Mouse (Mus musculus) adipocyte (in vitro differentiated cells): ENCODE results near the gene Mertk.
A peak's percentile ranks its signal among the peaks of the same experiment; 100 is the strongest.

ENCODE experiments used
- DNase-seq: peaks from one replicate; pipeline ENCODE4 v3.0.0-alpha.2; 2016; ENCODE audit warnings: low spot score

Gene Mertk

DNA sequence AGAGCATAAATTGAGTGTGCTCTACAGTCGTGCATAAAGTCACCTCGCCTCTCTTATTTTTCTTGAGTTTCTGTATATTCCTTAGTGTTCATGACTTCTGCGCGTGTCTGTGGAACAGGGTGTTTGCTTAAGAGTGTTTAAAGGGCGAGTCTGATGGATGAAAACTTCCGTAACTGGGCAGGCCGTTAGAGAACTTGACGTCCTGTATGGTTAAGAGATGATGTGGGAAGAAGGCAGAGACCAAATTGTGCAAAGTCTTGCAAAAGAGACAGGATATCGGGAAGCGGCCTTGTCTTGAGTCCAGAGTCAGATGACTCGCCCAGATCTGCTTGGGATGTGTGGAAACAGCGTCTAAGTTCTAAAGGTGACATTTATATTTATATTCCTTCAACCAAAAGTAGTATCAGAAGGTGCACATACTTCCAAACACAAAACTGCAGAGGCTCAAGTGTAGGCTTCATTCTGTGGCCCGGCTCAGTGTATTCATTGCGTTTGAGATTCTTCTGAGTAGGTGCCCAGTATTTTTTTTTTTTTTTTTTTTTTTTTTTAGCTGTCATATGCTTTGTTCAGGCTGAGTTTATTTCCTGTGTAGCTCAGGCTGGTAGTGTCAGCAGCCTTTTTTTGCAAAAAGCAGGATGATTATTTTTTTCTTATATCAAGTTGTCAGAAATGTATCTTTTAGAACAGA lies 120.3 kb downstream of the Mertk start:
- DNase-seq: peak; percentile 89

DNA sequence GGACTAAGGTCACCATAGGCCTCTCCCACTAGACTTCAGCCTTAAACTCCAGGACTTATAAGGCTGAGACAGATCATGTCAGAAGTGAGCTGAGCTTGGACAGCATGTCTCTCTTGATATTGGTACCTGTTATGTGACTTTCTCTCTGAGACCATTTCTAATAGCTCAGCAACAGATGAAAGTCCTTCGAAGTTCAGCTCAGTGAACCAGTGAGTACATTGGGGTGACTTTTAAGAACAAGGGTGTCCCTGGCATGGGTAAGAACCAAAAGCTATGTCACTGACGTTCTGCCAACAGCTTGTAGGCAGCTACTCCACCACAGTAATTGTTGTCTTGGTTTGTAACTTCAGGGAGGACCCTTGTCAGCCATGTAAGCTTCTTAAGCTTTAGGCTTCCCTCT lies 121.9 kb downstream of the Mertk start:
- peak; percentile 37 for DNase-seq

DNA sequence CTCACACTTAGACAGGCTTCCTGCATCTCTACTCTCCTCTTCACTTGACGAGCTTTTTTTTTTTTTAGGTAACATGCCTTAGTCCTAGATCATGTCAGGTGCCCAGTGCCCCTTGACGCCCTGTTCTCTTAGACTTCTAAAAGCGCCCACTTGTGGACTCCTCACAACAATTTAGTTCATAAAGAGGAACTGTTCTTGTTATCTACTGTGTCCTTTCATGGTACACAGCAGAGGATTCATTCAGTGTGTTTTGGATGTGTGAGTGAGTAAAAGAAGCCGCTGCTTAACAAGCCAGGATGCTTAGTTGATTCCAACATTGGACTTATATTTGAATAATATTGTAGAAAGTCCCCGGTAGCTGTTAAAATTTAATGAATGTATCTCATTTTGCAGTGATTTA lies 125.1 kb downstream of the Mertk start:
- no peak for DNase-seq

DNA sequence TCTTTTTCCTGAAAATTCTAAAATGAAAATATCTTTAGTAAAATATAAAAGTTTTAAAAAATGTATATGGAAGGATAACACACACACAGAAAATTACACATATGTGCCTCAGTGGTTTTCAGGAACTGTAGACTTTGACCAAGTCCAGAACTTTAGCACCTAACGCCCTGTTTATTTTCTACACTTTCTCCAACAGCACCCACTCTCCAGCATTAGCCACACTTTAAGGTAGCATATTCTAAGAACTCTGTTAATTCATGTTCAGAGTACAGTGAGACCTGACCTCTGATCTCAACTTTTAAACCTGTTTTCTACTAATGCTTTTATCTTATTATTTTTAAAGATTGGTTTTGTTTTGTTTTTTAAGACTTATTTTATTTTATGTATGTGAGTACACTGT lies 129.0 kb downstream of the Mertk start:
- no peak for DNase-seq

DNA sequence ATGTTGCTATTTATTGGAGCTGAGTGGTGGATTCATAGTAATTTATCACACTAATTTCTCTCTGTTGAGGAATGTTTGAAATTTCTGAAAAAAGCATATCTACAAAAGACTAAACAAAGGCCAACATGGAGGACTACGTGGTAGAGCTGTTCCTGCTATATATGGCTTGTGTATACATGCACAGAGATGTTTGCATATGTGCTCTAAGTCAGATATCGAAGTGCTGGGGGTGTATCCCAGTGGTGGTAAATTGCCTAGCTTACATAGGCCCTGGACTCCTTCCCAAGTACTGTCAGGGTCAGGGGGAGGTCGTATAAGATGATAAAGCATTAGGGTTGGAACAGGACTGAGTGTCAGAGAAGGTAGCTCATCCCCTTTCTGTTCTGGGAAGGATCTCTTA lies 133.9 kb downstream of the Mertk start:
- DNase-seq: no peak

DNA sequence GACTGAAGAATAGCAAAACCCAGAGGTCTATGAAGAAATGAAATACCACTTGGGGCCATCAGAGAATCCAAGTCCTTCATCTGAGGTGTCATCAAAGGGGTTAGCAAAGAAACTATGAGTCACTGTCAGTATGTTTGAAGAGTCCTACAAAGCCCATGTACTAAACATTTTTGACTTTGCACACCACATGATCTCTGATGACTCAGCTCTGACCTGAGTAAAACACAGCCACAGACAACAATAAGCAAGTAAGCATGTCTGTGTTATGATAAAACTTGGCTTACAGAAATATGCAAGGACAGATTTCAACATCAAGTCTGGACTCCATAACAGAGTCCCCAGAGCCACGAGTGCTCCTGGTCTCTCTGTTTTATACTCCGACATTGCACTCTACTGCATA lies 134.3 kb downstream of the Mertk start:
- peak; percentile 36 for DNase-seq

DNA sequence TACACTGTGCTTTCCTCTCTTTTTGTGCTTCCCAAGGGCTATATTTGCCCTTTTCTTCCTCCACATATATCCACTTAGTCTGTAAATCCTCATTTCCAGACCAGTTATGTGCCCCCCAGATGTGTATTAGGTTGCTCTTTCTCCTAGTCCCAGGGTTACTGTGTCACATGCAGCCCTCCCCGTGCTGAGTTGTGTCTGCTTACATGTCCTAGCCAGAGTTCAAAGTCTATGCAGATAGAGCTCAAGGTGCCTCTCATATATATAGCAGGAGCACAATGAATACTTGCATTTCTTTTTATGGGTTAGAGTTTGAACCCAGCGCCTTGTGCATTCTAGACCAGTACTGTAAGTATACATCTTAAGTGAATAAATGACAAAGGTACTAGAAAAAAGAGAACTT lies 134.7 kb downstream of the Mertk start:
- DNase-seq: no peak

DNA sequence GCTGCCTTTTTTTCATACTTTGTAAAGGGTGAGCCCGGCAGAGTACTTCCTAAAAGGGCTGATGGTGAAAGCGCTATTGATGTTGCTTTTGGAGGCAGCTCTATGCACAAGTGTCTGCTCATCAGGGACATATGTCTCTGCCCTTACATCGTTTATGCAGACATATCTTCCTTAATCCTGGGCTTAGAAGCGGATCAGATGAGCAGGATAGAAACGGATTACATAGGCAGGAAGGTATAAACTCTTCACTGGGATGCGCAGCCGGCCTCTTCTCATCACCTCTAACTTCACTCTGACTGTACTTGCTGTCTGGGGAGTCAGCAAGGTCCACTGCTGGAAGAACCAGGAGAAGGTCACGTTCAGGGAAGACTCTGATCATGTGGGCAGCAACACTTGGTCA lies 138.8 kb downstream of the Mertk start:
- DNase-seq: no peak

DNA sequence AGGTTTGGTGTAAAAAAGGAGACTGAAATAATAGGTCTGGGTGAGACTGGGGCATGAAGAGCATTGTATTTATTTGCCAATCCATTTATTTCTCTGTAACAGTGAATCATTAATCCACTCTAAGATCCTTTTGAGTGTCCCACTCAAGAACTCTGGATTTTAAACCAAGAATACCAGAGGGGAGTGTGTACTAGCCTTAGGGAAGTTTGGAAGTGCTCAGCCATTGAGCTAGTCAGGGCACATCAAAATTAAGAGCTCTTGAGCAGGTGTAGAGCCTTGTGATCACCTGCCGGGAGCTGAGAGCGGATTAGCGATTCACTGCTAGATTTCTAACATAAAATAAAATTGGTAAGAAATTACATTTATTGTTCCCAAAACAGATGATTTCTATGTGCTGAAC lies 139.9 kb downstream of the Mertk start:
- no peak for DNase-seq

DNA sequence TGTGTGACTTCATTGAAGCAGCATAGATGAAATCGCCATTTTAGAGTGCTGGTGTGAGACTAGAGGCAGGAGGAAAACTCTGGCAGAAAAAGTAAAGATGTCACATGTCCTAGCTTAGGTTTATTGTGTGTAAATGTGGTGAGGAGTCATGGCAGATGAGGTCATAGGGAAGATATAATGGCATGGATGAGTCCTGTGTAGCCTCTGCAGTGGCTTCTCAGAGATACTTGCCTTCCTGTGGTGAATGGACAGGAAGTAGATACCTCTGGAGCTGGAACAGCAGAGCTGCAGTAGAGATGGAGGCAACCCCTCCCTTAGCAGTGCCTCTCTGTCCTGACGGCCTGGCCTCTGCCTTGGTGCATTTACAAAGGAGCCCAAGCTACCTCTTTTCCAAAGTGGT lies 140.7 kb downstream of the Mertk start:
- no peak for DNase-seq

DNA sequence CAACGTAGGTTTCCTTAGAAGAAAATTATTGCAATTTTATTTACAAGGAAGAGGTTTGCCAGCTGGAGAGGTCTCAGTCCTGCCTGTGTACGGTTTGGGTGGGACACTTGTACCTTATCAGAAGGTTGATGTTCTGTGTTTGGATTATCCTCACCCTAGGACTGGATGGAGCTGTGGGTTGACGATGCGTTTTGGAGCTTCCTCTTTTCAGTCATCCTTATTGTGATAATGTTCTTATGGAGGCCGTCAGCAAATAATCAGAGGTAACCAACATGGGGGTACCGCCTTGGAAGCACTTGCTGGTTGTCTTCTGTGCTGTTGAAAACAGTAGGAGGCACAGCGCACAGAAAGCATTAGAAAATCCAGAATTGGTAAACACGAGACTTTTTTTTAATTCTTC lies 143.7 kb downstream of the Mertk start:
- no peak for DNase-seq

DNA sequence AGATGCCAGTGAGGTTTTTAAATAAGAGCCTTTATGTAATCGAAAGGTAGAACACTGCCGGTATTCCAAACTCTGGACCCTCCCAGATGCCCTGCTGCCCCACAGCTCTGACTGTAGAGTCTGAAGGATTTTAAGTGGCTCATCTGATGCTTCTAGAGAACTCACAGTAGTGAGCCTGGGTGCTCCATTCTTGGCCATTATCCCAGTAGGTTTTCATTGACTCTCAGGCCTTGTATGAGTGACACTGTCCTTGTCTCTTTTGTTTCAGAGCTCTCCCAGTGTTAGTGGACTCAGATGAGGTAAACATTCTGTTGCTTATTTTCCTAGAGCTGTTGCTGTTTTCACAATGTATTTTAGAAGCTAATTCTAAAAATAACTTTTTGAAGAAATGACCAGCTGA lies 151.3 kb downstream of the Mertk start:
- peak; percentile 58 for DNase-seq
